Mouse (Mus musculus) heart, embryonic 15.5 days (tissue): ENCODE measurements around the gene Olfr520. TPM values are rescaled to one million over a fixed set of nuclear protein-coding genes. Genes with fewer than 3 reads are reported as not detected.
"Not testable (repeated sequence)": the region's sequence is repeated elsewhere in the genome, so short reads cannot be mapped to it uniquely, and the experiment has no call there.

ENCODE experiments used
- ATAC-seq: fragments of 200-750 bp; cut with Nextera tagmentation; replicated peaks from 2 replicates; pipeline ENCODE4 v1.8.0; 2017; ENCODE audit warnings: low read depth, moderate TSS enrichment; ENCODE audit not compliant: insufficient number of reproducible peaks, insufficient read depth, low FRiP score
- H3K27ac ChIP-seq: fragments of 300-500 bp; sonication (generic); 2 replicates; pipeline ENCODE4 v1.5.1; 2015; ENCODE audit warnings: mild to moderate bottlenecking, inconsistent platforms
- H3K27me3 ChIP-seq: fragments of 300-500 bp; sonication (generic); 2 replicates; pipeline ENCODE4 v1.6.1; 2015; ENCODE audit warnings: inconsistent platforms
- H3K36me3 ChIP-seq: fragments of 300-500 bp; sonication (generic); 2 replicates; pipeline ENCODE4 v1.6.1; 2015; ENCODE audit warnings: mild to moderate bottlenecking, inconsistent platforms
- H3K4me1 ChIP-seq: fragments of 300-500 bp; sonication (generic); replicated peaks from 2 replicates; pipeline ENCODE4 v1.6.1; 2015; ENCODE audit warnings: inconsistent platforms
- H3K4me2 ChIP-seq: fragments of 300-500 bp; sonication (generic); 2 replicates; pipeline ENCODE4 v1.6.1; 2015; ENCODE audit warnings: inconsistent platforms, mild to moderate bottlenecking, moderate library complexity
- H3K4me3 ChIP-seq: fragments of 300-500 bp; sonication (generic); 2 replicates; pipeline ENCODE4 v1.5.1; 2015; ENCODE audit warnings: mild to moderate bottlenecking, inconsistent platforms
- H3K9ac ChIP-seq: fragments of 300-500 bp; sonication (generic); 2 replicates; pipeline ENCODE4 v1.6.1; 2015; ENCODE audit warnings: mild to moderate bottlenecking, inconsistent platforms
- H3K9me3 ChIP-seq: fragments of 300-500 bp; sonication (generic); replicated peaks from 2 replicates; pipeline ENCODE4 v1.6.1; 2016; ENCODE audit warnings: inconsistent platforms
- WGBS: fragments of 180-500 bp; shearing (Covaris S2); methylation state at CpG from one replicate; pipeline ENCODE4 v1.1.7; 2015; ENCODE audit warnings: mixed read lengths; 5-methylcytosine and 5-hydroxymethylcytosine counted together
- polyA plus RNA-seq: library from polyadenylated mRNA; unstranded; fragments of >200 nt; fragmentation: Nextera tagmentation; extraction: Ambion mirVana; gene quantifications from 2 replicates; pipeline ENCODE4 v1.2.1, GENCODE M21; 2015

Gene Olfr520
- polyA plus RNA-seq, 1 experiment from 2014 or later: not detected

DNA sequence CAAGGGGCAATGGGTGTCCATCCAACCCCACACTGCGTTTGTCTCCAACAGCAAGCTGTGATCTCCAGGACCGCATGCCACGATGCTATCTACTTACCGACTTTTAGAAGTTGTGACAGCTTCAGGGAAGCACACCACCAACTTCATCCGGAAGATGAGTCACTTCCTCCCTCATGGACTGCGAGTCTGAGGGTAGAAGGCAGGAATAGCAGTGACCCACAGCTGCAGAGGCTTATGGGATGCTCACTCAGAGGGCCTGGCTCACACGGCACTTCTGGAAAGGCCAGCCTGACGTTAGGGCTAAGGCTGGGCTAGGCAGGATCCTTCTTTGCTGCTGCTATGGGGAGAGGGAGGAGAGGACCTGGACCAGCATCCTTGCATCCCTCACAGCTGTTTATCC, 18.9 kb upstream of the Olfr520 start, which contains the start of gene Slco2b1:
Gene Slco2b1, minus strand, starts transcription at position 175 of the 400 bp plus-strand sequence.
- Histone ChIP-seq H3K36me3 (no peaks in the 10 kb centered on the region), H3K9me3 (no peaks in the 10 kb centered on the region), H3K27me3 (peaks cover 13% of the 10 kb centered on the region), H3K4me1 (peaks cover 14% of the 10 kb centered on the region), H3K9ac (no peak within 1 kb of the TSS), H3K4me2 (no peak within 1 kb of the TSS), H3K27ac (no peak within 1 kb of the TSS), H3K4me3 (no peak within 1 kb of the TSS)
- ATAC-seq: no peak
- 56% methylated on average over 8 of the region's 8 CpGs for WGBS

DNA sequence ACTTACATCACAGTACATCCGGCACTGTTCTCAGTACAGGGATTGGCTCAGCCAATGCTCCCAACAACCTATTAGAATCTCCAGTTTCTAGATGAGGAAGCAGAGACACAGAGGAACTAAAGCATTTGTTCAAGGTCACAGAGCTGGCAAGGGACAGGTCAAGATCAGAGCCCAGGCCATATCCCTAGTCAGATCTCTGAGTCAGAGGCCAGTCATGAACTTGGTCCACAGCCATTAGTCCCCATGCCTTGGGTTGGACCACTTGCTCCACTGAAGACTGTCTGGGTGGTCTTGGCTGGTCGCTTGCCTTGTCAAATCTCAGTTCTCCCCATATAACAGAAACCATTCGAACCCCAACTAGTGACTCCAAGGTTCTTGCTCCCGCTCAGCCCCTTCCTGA, 17.6 kb upstream of the Olfr520 start:
- H3K9me3 ChIP-seq: no peaks in the 10 kb centered on the region
- no peak overlapping the region for H3K4me2 ChIP-seq
- peaks cover 13% of the 10 kb centered on the region for H3K27me3 ChIP-seq
- no peaks in the 10 kb centered on the region for H3K36me3 ChIP-seq
- peaks cover 4% of the 10 kb centered on the region; the same call in 1 of the 2 replicates for H3K4me1 ChIP-seq
- H3K27ac ChIP-seq: no peak overlapping the region
- ATAC-seq: no peak
- 86% methylated on average over 4 of the region's 4 CpGs for WGBS
- H3K4me3 ChIP-seq: no peak overlapping the region
- no peak overlapping the region for H3K9ac ChIP-seq

DNA sequence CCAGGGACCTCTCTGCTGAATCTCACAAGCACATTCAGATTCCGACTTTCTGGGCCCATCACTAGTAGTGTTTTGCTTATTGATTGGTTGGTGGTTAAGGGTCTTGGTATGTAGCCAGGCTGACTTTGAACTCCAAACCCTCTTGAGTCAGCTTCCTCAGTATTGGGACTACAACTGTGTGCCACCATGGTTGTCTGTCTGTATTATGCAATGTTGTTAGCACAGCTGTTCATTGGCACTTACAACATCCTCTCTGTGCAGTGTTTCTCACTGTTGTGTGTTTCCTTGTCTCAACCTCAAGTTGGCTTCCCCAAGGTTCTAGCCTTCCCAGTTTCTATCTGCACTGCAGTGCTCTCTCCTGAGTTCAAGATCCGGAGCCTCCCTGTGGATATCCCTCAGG, 13.5 kb upstream of the Olfr520 start:
- no peak overlapping the region for H3K9ac ChIP-seq
- no peak overlapping the region for H3K4me3 ChIP-seq
- 75% methylated on average over 2 of the region's 2 CpGs for WGBS
- H3K27ac ChIP-seq: no peak overlapping the region
- no peaks in the 10 kb centered on the region; the same call in none of the 2 replicates for H3K27me3 ChIP-seq
- H3K4me1 ChIP-seq: no peaks in the 10 kb centered on the region
- no peak for ATAC-seq
- no peak overlapping the region for H3K4me2 ChIP-seq
- no peaks in the 10 kb centered on the region for H3K9me3 ChIP-seq
- H3K36me3 ChIP-seq: no peaks in the 10 kb centered on the region

DNA sequence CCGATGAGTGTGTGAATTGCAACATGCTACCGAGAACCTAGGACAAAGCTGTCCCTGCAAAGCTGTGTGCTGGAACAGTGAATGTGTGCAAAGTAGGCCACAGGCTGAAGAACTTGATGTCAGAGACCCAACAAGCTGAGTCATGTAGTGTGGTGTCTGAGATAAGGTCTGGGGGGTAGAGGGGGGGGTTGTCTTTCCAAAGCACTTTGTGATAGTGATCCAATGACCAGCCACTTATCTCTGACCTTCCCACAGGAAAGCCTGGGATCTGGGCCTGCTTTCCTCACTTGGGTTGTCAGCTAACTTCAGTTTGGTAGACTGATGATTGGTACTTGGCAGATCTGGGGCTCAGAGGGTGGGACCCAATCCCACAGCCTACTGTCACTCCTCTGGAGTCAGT, 4.5 kb downstream of the Olfr520 start:
- Histone ChIP-seq H3K36me3 (no peaks in the 10 kb centered on the region), H3K27ac (no peak overlapping the region), H3K9ac (no peak overlapping the region), H3K27me3 (no peaks in the 10 kb centered on the region), H3K4me3 (no peak overlapping the region), H3K9me3 (no peaks in the 10 kb centered on the region), H3K4me1 (0 out of 2 replicates have a peak, but pooled peaks cover 3% of the 10 kb centered on the region), H3K4me2 (no peak overlapping the region)
- 64% methylated on average over 2 of the region's 2 CpGs for WGBS
- no peak for ATAC-seq

DNA sequence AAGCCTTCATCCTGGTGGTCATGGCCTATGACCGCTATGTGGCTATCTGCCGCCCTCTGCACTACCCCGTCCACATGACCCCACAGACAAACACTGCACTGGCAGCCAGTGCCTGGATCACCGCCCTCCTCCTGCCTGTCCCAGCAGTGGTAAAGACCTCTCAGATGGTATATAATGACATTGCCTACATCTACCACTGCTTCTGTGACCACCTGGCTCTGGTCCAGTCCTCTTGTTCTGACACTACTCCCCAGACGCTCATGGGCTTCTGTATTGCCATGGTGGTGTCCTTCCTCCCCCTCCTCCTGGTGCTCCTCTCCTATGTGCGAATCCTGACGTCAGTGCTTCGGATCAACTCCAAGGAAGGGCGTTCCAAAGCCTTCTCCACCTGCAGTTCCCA, 5.4 kb downstream of the Olfr520 start:
- H3K4me3 ChIP-seq, H3K36me3 ChIP-seq, ATAC-seq, H3K9ac ChIP-seq, H3K4me2 ChIP-seq, H3K4me1 ChIP-seq, H3K27me3 ChIP-seq, H3K9me3 ChIP-seq, H3K27ac ChIP-seq: not testable (repeated sequence)
- 92% methylated on average over 9 of the region's 9 CpGs for WGBS

DNA sequence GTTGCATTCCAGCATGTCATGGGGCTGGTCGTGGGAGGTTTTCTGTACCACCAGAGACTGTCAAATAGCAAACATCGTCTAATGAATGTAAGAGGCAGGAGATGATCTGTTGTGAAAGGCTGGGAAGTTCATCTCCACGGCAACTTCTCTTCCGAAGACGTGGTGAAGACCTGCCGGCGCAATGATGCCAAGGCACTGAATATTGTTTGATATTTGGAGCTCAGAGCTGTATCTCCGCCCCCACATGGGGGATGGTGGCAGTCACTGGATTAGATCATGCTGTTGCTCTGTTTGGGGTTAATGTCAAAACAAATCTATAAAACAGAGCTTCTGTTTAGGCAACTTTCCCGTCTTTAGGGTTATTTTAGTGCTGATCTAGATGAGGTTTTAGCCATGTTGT, 9.2 kb downstream of the Olfr520 start:
- H3K27me3 ChIP-seq: no peaks in the 10 kb centered on the region
- no peak overlapping the region for H3K4me2 ChIP-seq
- H3K4me1 ChIP-seq: 0 out of 2 replicates have a peak, but pooled peaks cover 2% of the 10 kb centered on the region
- 61% methylated on average over 9 of the region's 9 CpGs for WGBS
- no peak for ATAC-seq
- no peak overlapping the region for H3K4me3 ChIP-seq
- no peaks in the 10 kb centered on the region for H3K36me3 ChIP-seq
- no peak overlapping the region for H3K27ac ChIP-seq
- H3K9ac ChIP-seq: no peak overlapping the region
- no peaks in the 10 kb centered on the region for H3K9me3 ChIP-seq

DNA sequence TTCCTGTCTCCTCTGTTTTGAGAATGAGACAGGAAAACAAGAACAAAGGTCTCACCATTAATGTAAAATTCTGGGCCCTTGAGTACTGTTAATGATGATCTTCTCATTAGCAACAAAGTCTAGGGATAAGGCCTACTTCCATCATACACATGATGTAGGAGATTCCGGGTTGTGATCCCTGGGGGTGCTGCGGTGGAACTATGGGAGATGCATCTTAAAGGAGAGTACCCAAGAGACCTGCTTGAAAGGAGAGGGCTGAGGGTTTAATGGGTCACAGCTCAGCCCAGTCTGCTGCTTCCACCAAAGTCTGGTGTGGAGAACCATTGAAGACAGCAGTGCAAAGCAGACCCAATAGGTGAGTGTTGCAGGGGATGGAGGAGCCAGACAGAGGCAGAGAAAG, 33.1 kb downstream of the Olfr520 start, which contains the start of gene Olfr521:
Gene Olfr521, plus strand, starts transcription at position 301 of the 400 bp plus-strand sequence.
- H3K9me3 ChIP-seq: peaks cover 15% of the 10 kb centered on the region; the same call in 1 of the 2 replicates
- no peaks in the 10 kb centered on the region for H3K4me1 ChIP-seq
- H3K36me3 ChIP-seq: no peaks in the 10 kb centered on the region
- no peak within 1 kb of the TSS for H3K9ac ChIP-seq
- WGBS: 93% methylated on average over 2 of the region's 2 CpGs
- H3K4me2 ChIP-seq: no peak within 1 kb of the TSS
- H3K4me3 ChIP-seq: no peak within 1 kb of the TSS
- H3K27me3 ChIP-seq: no peaks in the 10 kb centered on the region
- no peak for ATAC-seq
- no peak within 1 kb of the TSS for H3K27ac ChIP-seq

GRCm38 (mm10) chr7:99781385-99781784, 51.3 kb downstream of the Olfr520 start:
- H3K9me3 ChIP-seq: no peaks in the 10 kb centered on the region
- H3K4me1 ChIP-seq: no peaks in the 10 kb centered on the region
- no peak overlapping the region for H3K4me3 ChIP-seq
- ATAC-seq: no peak
- 55% methylated on average over 5 of the region's 5 CpGs for WGBS
- H3K27me3 ChIP-seq: no peaks in the 10 kb centered on the region
- H3K36me3 ChIP-seq: no peaks in the 10 kb centered on the region
- H3K9ac ChIP-seq: no peak overlapping the region
- H3K27ac ChIP-seq: no peak overlapping the region
- no peak overlapping the region for H3K4me2 ChIP-seq

DNA sequence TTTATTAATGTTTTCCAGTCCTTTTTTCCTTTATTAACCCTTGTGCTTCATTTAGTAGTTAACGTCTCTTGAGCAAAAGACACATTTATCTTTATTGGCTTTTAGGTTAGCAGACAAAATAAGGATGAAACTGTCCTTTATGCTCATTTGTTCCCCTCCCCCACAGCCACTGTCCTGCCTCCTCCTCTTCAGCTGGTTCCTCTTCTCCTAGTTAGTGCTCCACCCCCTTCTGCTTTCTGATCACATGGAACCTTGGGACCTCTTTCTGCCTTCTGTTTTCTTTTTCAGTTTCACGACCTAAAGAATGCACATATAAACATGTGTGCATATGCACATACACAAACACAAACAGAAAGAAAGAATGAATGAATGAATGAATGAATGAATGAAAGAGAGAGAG, 51.8 kb downstream of the Olfr520 start:
- no peaks in the 10 kb centered on the region for H3K9me3 ChIP-seq
- WGBS: 61% methylated on average over 2 of the region's 2 CpGs
- no peaks in the 10 kb centered on the region for H3K4me1 ChIP-seq
- no peak overlapping the region for H3K4me2 ChIP-seq
- H3K27me3 ChIP-seq: no peaks in the 10 kb centered on the region
- no peak for ATAC-seq
- H3K27ac ChIP-seq: no peak overlapping the region
- no peak overlapping the region for H3K4me3 ChIP-seq
- H3K9ac ChIP-seq: no peak overlapping the region
- H3K36me3 ChIP-seq: no peaks in the 10 kb centered on the region

DNA sequence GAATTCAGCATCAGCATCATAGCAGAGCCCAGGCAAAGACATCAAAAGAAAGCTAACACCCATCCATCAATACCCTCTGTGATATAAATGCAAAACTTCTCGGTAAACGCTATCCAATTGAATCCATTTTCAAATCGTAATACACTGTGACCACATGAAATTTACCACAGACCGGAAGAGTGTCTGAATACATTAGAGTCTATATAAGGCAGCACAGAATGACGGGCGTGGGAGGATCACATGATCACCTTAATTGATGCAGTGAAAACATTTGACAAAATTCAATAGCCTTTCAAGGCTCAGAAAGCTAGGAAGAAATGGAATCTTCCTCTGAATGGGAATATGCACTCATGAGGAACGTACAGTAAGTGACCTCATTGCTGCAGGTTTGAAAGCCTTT, 53.3 kb downstream of the Olfr520 start:
- Histone ChIP-seq H3K27me3 (no peaks in the 10 kb centered on the region), H3K27ac (no peak overlapping the region), H3K4me1 (no peaks in the 10 kb centered on the region), H3K36me3 (no peaks in the 10 kb centered on the region), H3K9ac (no peak overlapping the region), H3K4me2 (no peak overlapping the region), H3K9me3 (no peaks in the 10 kb centered on the region), H3K4me3 (no peak overlapping the region)
- ATAC-seq: no peak
- WGBS: 88% methylated on average over 7 of the region's 7 CpGs

DNA sequence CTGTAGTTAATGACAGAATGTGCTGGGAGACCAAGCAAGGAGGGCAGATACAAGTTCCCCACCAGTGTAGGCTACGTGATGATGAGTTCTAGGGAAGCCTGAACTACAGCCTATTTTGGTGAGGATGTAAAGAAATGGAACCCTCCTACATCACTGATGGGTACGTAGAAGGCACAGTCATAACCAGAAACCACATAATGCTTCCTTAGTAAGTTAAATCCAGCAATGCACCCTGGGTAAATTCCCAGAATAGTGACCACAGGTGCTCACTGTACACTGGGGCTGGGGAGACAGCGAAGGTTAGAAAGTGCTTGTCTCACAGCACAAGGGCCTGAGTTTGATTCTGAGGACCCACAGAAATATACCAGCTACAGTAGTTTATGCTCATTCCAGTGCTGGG, 55.5 kb downstream of the Olfr520 start:
- no peak overlapping the region for H3K9ac ChIP-seq
- 77% methylated on average over 3 of the region's 3 CpGs for WGBS
- H3K36me3 ChIP-seq: no peaks in the 10 kb centered on the region
- no peak for ATAC-seq
- no peak overlapping the region for H3K4me3 ChIP-seq
- H3K4me2 ChIP-seq: no peak overlapping the region
- no peaks in the 10 kb centered on the region for H3K4me1 ChIP-seq
- no peaks in the 10 kb centered on the region for H3K27me3 ChIP-seq
- H3K9me3 ChIP-seq: no peaks in the 10 kb centered on the region
- no peak overlapping the region for H3K27ac ChIP-seq
